In the genomic region with DNA sequence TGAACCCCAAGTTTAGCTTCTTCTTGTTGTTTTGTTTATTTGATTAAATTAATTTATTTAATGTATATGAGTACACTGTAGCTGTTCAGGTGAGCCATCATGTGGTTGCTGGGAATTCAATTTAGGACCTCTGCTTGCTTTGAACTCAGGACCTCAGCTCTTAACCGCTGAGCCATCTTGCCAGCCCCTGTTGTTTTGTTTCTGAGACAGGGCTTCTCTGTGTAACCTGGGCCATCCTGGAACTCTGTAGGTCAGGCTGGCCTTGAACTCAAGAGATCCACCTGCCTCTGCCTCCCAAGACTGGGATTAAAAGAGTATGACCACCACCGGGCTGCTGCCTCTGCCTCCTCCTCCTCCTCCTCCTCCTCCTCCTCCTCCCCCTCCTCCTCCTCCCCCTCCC, we compare ENCODE assay signal across 10 mouse cellular contexts.
A peak's percentile ranks its signal among the peaks of the same experiment; 100 is the strongest.
DNase-seq lines count a peak whose midpoint lies in the region; ATAC-seq and TF ChIP-seq lines count a peak whose summit lies in the region.
"Had no signal": no experiment of that assay in that cellular context is flagged by ENCODE, and none has a peak within 500 bp of the region (broad histone marks: within the 10 kb centered on the region; RNA-seq: fewer than 3 reads in every experiment).

No protein-coding gene starts in this region.

- no peak overlapping the region for H3K9ac ChIP-seq in embryonic facial prominence, embryonic 12.5 days
- H3K9ac ChIP-seq in heart, embryonic 14.5 days (ENCODE audit: low read length), result no peak overlapping the region
- no peak overlapping the region for H3K9ac ChIP-seq in liver, embryonic 13.5 days
- H3K9ac ChIP-seq: hindbrain, embryonic 12.5 days; limb, embryonic 13.5 days had no signal

- intact Hi-C loops in left cerebral cortex, adult 2 months (cut with DNase I), result loop anchor here (5.0 kb wide), 2 partner anchors 237 to 252 kb away; no protein-coding TSS in a partner anchor

- no peak for TF ChIP-seq POLR2A in bone marrow macrophage, adult 2 months (IDR thresholded peaks at IDR 0.05; ENCODE audit: borderline replicate concordance, low read depth, low read length)

- H3K27ac ChIP-seq in embryonic facial prominence, embryonic 12.5 days, result no peak overlapping the region
- no peak overlapping the region; the same call in 1 of the 2 replicates for H3K27ac ChIP-seq in embryonic facial prominence, embryonic 10.5 days (replicated peaks)
- peak overlapping the region; percentile 84 to 91 for H3K27ac ChIP-seq in heart, embryonic 14.5 days (replicated peaks in 1 of 2; ENCODE audit: control insufficient read depth in 1 of 2, insufficient read depth in 1 of 2, low read depth in 2 of 2, low read length in 2 of 2)
- H3K27ac ChIP-seq in bone marrow macrophage, adult 2 months (ENCODE audit: insufficient read depth, low read depth, low read length), result peak overlapping the region; percentile 58
- H3K27ac ChIP-seq in liver, embryonic 13.5 days, result 0 out of 2 replicates have a peak overlapping the region, but pooled peaks have one; percentile 50
- no peak overlapping the region for H3K27ac ChIP-seq in left cerebral cortex, adult 2 months
- H3K27ac ChIP-seq: hindbrain, embryonic 12.5 days; limb, embryonic 13.5 days had no signal

- 0 out of 2 replicates have a peak, but pooled peaks cover 6% of the 10 kb centered on the region for H3K36me3 ChIP-seq in embryonic facial prominence, embryonic 12.5 days
- peaks cover 7% of the 10 kb centered on the region for H3K36me3 ChIP-seq in embryonic facial prominence, embryonic 10.5 days (replicated peaks)
- H3K36me3 ChIP-seq in heart, embryonic 14.5 days (ENCODE audit: control insufficient read depth, insufficient read depth, low read length), result peaks cover 12% of the 10 kb centered on the region
- peaks cover 15% of the 10 kb centered on the region for H3K36me3 ChIP-seq in liver, embryonic 13.5 days
- H3K36me3 ChIP-seq: hindbrain, embryonic 12.5 days had no signal

- DNase-seq in embryonic facial prominence, embryonic 10.5 days (ENCODE audit: low spot score), result no peak
- no peak for DNase-seq in heart, adult 9 months (ENCODE audit: low spot score in 2 of 2)
- no peak for DNase-seq in liver, embryonic 13.5 days
- DNase-seq in right cerebral cortex, postnatal 36 days (ENCODE audit: low spot score in 2 of 2), result no peak
- no peak for DNase-seq in left cerebral cortex, adult 2 months (ENCODE audit: extremely low spot score in 1 of 2, low spot score in 2 of 2)

- no peak overlapping the region for H3K4me3 ChIP-seq in embryonic facial prominence, embryonic 12.5 days
- H3K4me3 ChIP-seq in embryonic facial prominence, embryonic 10.5 days, result no peak overlapping the region
- peak overlapping the region in 1 of 2 experiments; percentile 25; a peak in 1 of 4 replicates for H3K4me3 ChIP-seq in heart, embryonic 14.5 days (ENCODE audit: control insufficient read depth in 1 of 2, insufficient read depth in 1 of 2, low read depth in 1 of 2, low read length in 2 of 2)
- no peak overlapping the region for H3K4me3 ChIP-seq in bone marrow macrophage, adult 2 months (ENCODE audit: insufficient read depth, low read length)
- H3K4me3 ChIP-seq in liver, embryonic 13.5 days (replicated peaks), result no peak overlapping the region
- H3K4me3 ChIP-seq in left cerebral cortex, adult 2 months, result no peak overlapping the region
- H3K4me3 ChIP-seq: hindbrain, embryonic 12.5 days; limb, embryonic 13.5 days had no signal

- no peak for TF ChIP-seq CTCF in bone marrow macrophage, adult 2 months (IDR thresholded peaks at IDR 0.05; ENCODE audit: low read depth, low read length)
- no peak for TF ChIP-seq CTCF in left cerebral cortex, adult 2 months (IDR thresholded peaks at IDR 0.05)

- no peaks in the 10 kb centered on the region for H3K9me3 ChIP-seq in embryonic facial prominence, embryonic 12.5 days
- no peaks in the 10 kb centered on the region for H3K9me3 ChIP-seq in embryonic facial prominence, embryonic 10.5 days
- no peaks in the 10 kb centered on the region for H3K9me3 ChIP-seq in heart, embryonic 14.5 days (ENCODE audit: control insufficient read depth, low read length)
- H3K9me3 ChIP-seq in liver, embryonic 13.5 days (replicated peaks), result no peaks in the 10 kb centered on the region
- H3K9me3 ChIP-seq: hindbrain, embryonic 12.5 days; limb, embryonic 13.5 days had no signal

- H3K4me1 ChIP-seq in embryonic facial prominence, embryonic 12.5 days, result peaks cover 4% of the 10 kb centered on the region
- H3K4me1 ChIP-seq in embryonic facial prominence, embryonic 10.5 days, result peaks cover 23% of the 10 kb centered on the region
- peaks cover 10 to 38% of the 10 kb centered on the region in 2 experiments; a peak in 3 of 4 replicates for H3K4me1 ChIP-seq in heart, embryonic 14.5 days (ENCODE audit: control insufficient read depth in 2 of 2, insufficient read depth in 2 of 2, low read length in 2 of 2)
- peaks cover 28% of the 10 kb centered on the region for H3K4me1 ChIP-seq in bone marrow macrophage, adult 2 months (ENCODE audit: control insufficient read depth, insufficient read depth, low read length)
- H3K4me1 ChIP-seq in liver, embryonic 13.5 days (replicated peaks), result peaks cover 37% of the 10 kb centered on the region

- H3K4me2 ChIP-seq in embryonic facial prominence, embryonic 12.5 days (replicated peaks), result 0 out of 2 replicates have a peak overlapping the region, but pooled peaks have one; percentile 19
- peak overlapping the region; percentile 46 for H3K4me2 ChIP-seq in heart, embryonic 14.5 days (ENCODE audit: low read length)
- peak overlapping the region; percentile 37; the same call in 1 of the 2 replicates for H3K4me2 ChIP-seq in liver, embryonic 13.5 days
- H3K4me2 ChIP-seq: hindbrain, embryonic 12.5 days; limb, embryonic 13.5 days had no signal

- ATAC-seq in embryonic facial prominence, embryonic 12.5 days (ENCODE audit: insufficient number of reproducible peaks, insufficient read depth, low FRiP score, low TSS enrichment), result no peak
- no peak for ATAC-seq in heart, embryonic 14.5 days (ENCODE audit: insufficient number of reproducible peaks, insufficient read depth, low FRiP score, low read depth)
- no peak for ATAC-seq in liver, embryonic 13.5 days (ENCODE audit: low read depth)

- no peaks in the 10 kb centered on the region for H3K27me3 ChIP-seq in embryonic facial prominence, embryonic 12.5 days
- no peaks in the 10 kb centered on the region for H3K27me3 ChIP-seq in embryonic facial prominence, embryonic 10.5 days (replicated peaks; ENCODE audit: low read depth, poor library complexity, severe bottlenecking)
- no peaks in the 10 kb centered on the region for H3K27me3 ChIP-seq in heart, embryonic 14.5 days (ENCODE audit: control insufficient read depth, insufficient read depth, low read length)
- H3K27me3 ChIP-seq in liver, embryonic 13.5 days, result 0 out of 2 replicates have a peak, but pooled peaks cover 3% of the 10 kb centered on the region
- H3K27me3 ChIP-seq: limb, embryonic 13.5 days had no signal

- 70% methylated on average over 2 of the region's 2 CpGs for WGBS in embryonic facial prominence, embryonic 12.5 days
- 78% methylated on average over 2 of the region's 2 CpGs for WGBS in embryonic facial prominence, embryonic 10.5 days
- WGBS in heart, embryonic 14.5 days, result 63% methylated on average over 2 of the region's 2 CpGs
- WGBS in liver, embryonic 13.5 days (ENCODE audit: insufficient replicate concordance), result 70% methylated on average over 2 of the region's 2 CpGs

Comparison
In these comparisons a context has a peak if more than half of its experiments do, and no peak if none do; other contexts are left out.
1. H3K27ac ChIP-seq: peak in heart, embryonic 14.5 days (2 of 2), bone marrow macrophage, adult 2 months (single experiment) and liver, embryonic 13.5 days (single experiment); none in embryonic facial prominence, embryonic 12.5 days (single experiment), embryonic facial prominence, embryonic 10.5 days (single experiment) and left cerebral cortex, adult 2 months (single experiment).
2. Peak in every context shown above with its lines, with median percentiles within 50 percentile points of each other: H3K4me2 ChIP-seq.